Mouse (Mus musculus) liver, adult 2 months (tissue): Measurements from ENCODE around the gene Phactr2. TPM values are rescaled to one million over a fixed set of nuclear protein-coding genes. Genes with fewer than 3 reads are reported as not detected.

Source experiments
- DNase-seq: peaks from one replicate; pipeline ENCODE4 v3.0.0-alpha.2; 2011; ENCODE audit warnings: low read depth, low spot score; ENCODE audit errors: extremely low read depth
- H3K27ac ChIP-seq: fragments of 200-500 bp; replicated peaks from 2 replicates; pipeline ENCODE4 v1.5.1; 2012; ENCODE audit warnings: low read depth, mild to moderate bottlenecking, control low read depth, inconsistent platforms, low read length; ENCODE audit not compliant: insufficient read depth
- H3K27me3 ChIP-seq: fragments of 200-500 bp; 2 replicates; pipeline ENCODE4 v1.6.1; 2012; ENCODE audit warnings: mild to moderate bottlenecking, moderate library complexity, low read length, inconsistent platforms; ENCODE audit not compliant: control insufficient read depth, insufficient read depth
- H3K36me3 ChIP-seq: fragments of 200-500 bp; 2 replicates; pipeline ENCODE4 v1.6.1; 2012; ENCODE audit warnings: low read length, inconsistent platforms; ENCODE audit not compliant: control insufficient read depth, insufficient read depth
- H3K4me1 ChIP-seq: fragments of 200-500 bp; 2 replicates; pipeline ENCODE4 v1.6.1; 2011; ENCODE audit warnings: low read length; ENCODE audit not compliant: control insufficient read depth, insufficient read depth
- H3K4me3 ChIP-seq: fragments of 200-500 bp; 2 replicates; pipeline ENCODE4 v1.5.1; 2011; ENCODE audit warnings: low read depth, mild to moderate bottlenecking, control low read depth, low read length, moderate library complexity; ENCODE audit not compliant: insufficient read depth
- H3K79me2 ChIP-seq: fragments of 200-500 bp; 2 replicates; pipeline ENCODE4 v1.6.1; 2012; ENCODE audit warnings: inconsistent platforms, mild to moderate bottlenecking, low read length, moderate library complexity; ENCODE audit not compliant: control insufficient read depth, insufficient read depth
- H3K9ac ChIP-seq: fragments of 200-500 bp; 2 replicates; pipeline ENCODE4 v1.6.1; 2012; ENCODE audit warnings: low read depth, mild to moderate bottlenecking, control low read depth, inconsistent platforms, low read length
- CTCF ChIP-seq: fragments of 200-500 bp; IDR thresholded peaks from 2 replicates; pipeline ENCODE4 v1.5.1; 2011; ENCODE audit warnings: low read depth, low read length, control low read depth
- POLR2A ChIP-seq: fragments of 200-500 bp; IDR thresholded peaks from 2 replicates; pipeline ENCODE4 v1.6.1; 2011; ENCODE audit warnings: low read length, control low read depth; ENCODE audit not compliant: insufficient read depth; ENCODE audit errors: extremely low read depth
- WGBS: fragments of 180-500 bp; shearing (Covaris S2); methylation state at CpG from one replicate; pipeline ENCODE4 v1.1.7; 2018; 5-methylcytosine and 5-hydroxymethylcytosine counted together
- polyA plus RNA-seq: library from polyadenylated mRNA; depleted of rRNA; stranded (reverse); fragments of >200 nt; gene quantifications from 2 replicates; pipeline ENCODE4 v1.2.3, GENCODE M21; 2012
- total RNA-seq: library from RNA; depleted of rRNA; stranded (reverse); fragments of >200 nt; gene quantifications from 2 replicates; pipeline ENCODE4 v1.2.3, GENCODE M21; 2014

The Phactr2 gene
- total and polyA plus RNA-seq, 2 experiments, result 1.2 to 3.9 TPM

GRCm38 (mm10) chr10:13443647-13444046 is 30.6 kb downstream of the Phactr2 start:
- Histone ChIP-seq H3K9ac (no peak overlapping the region), H3K4me1 (no peaks in the 10 kb centered on the region), H3K27ac (no peak overlapping the region), H3K79me2 (no peaks in the 10 kb centered on the region), H3K36me3 (no peaks in the 10 kb centered on the region), H3K27me3 (no peaks in the 10 kb centered on the region), H3K4me3 (no peak overlapping the region)
- 86% methylated on average over 6 of the region's 6 CpGs for WGBS
- TF ChIP-seq CTCF, result no peak
- no peak for TF ChIP-seq POLR2A
- no peak for DNase-seq

GRCm38 (mm10) chr10:13440292-13440691 is 33.9 kb downstream of the Phactr2 start:
- no peaks in the 10 kb centered on the region for H3K27me3 ChIP-seq
- TF ChIP-seq CTCF (no peak), POLR2A (no peak)
- H3K79me2 ChIP-seq, result no peaks in the 10 kb centered on the region
- WGBS, result 80% methylated on average over 4 of the region's 4 CpGs
- H3K4me3 ChIP-seq, result no peak overlapping the region
- H3K27ac ChIP-seq, result no peak overlapping the region
- no peak overlapping the region for H3K9ac ChIP-seq
- H3K4me1 ChIP-seq, result no peaks in the 10 kb centered on the region
- no peak for DNase-seq
- no peaks in the 10 kb centered on the region for H3K36me3 ChIP-seq

GRCm38 (mm10) chr10:13438118-13438821 is 35.9 kb downstream of the Phactr2 start:
- no peak for TF ChIP-seq POLR2A
- TF ChIP-seq CTCF, result no peak
- H3K27me3 ChIP-seq, result no peaks in the 10 kb centered on the region
- H3K27ac ChIP-seq, result no peak overlapping the region
- H3K79me2 ChIP-seq, result no peaks in the 10 kb centered on the region
- H3K4me3 ChIP-seq, result no peak overlapping the region
- 75% methylated on average over 10 of the region's 10 CpGs for WGBS
- H3K4me1 ChIP-seq, result no peaks in the 10 kb centered on the region
- no peaks in the 10 kb centered on the region for H3K36me3 ChIP-seq
- no peak overlapping the region for H3K9ac ChIP-seq
- peak; percentile 23 for DNase-seq

GRCm38 (mm10) chr10:13437011-13437410 is 37.2 kb downstream of the Phactr2 start:
- no peak for TF ChIP-seq CTCF
- no peak for TF ChIP-seq POLR2A
- no peak overlapping the region for H3K4me3 ChIP-seq
- H3K4me1 ChIP-seq, result no peaks in the 10 kb centered on the region
- no peaks in the 10 kb centered on the region for H3K36me3 ChIP-seq
- no peaks in the 10 kb centered on the region for H3K27me3 ChIP-seq
- no peaks in the 10 kb centered on the region for H3K79me2 ChIP-seq
- H3K9ac ChIP-seq, result no peak overlapping the region
- no peak for DNase-seq
- H3K27ac ChIP-seq, result no peak overlapping the region
- 86% methylated on average over 9 of the region's 9 CpGs for WGBS

GRCm38 (mm10) chr10:13433016-13433415 is 41.2 kb downstream of the Phactr2 start:
- no peaks in the 10 kb centered on the region for H3K79me2 ChIP-seq
- no peak overlapping the region for H3K4me3 ChIP-seq
- H3K27me3 ChIP-seq, result no peaks in the 10 kb centered on the region
- no peak overlapping the region for H3K9ac ChIP-seq
- no peak for DNase-seq
- TF ChIP-seq POLR2A (no peak), CTCF (no peak)
- H3K36me3 ChIP-seq, result no peaks in the 10 kb centered on the region
- WGBS, result 71% methylated on average over 7 of the region's 7 CpGs
- H3K27ac ChIP-seq, result no peak overlapping the region
- H3K4me1 ChIP-seq, result no peaks in the 10 kb centered on the region
